Mouse (Mus musculus): ENCODE data around the gene Syne1. TPM values are rescaled to one million over a fixed set of nuclear protein-coding genes. Genes with fewer than 3 reads are reported as not detected.

The Syne1 gene
- total and polyA plus RNA-seq, 3 experiments, result 5.3 to 6.8 TPM; not detected in 1

DNA sequence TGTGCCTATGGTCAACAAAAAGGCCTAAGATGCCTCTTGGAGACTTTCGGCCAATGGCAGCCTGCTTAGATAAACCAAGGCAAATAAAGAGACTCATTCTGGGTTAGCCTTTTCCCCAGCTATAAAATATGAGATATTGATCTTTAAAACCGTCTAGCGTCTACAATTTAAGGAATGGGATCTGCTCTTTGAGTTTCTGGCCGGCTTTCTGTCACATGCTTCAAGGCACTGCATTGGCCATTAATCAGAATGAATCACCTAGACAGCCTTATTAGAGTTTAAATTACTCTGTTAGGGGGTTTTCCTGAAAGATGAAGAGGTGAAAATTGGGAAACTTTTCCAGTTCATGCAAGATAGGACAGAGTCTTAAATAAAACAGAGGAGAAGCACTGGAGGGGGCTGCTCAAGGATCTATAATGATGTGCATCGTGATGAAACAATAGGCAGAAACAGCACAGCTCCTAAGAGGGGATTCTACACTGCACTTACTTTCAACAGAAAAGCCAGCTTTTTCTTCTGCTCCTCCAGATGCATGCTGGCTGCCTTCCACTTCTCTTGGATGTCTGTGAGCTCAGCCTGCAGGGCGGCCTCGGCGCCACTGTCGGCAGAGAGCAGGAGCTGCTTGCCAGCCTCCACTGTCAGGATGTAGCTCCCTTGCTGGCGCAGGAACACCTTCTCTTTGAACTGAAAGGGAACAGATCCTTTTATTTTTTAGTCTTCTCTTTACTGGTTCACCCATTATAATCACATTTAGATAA is 454.1 kb downstream of the Syne1 start:
- H3K27me3 ChIP-seq (ENCODE audit: control insufficient read depth in 1 of 2, insufficient read depth in 2 of 2, low read length in 2 of 2), result no peaks in the 10 kb centered on the region
- TF ChIP-seq HCFC1 (IDR thresholded peaks at IDR 0.05; ENCODE audit: low read depth, low read length), result no peak
- no peak for TF ChIP-seq ZMIZ1 (IDR thresholded peaks at IDR 0.05; ENCODE audit: low read depth, low read length)
- no peak for TF ChIP-seq POLR2AphosphoS2 (IDR thresholded peaks at IDR 0.05; ENCODE audit: low read length)
- no peak for TF ChIP-seq MXI1 (IDR thresholded peaks at IDR 0.05; ENCODE audit: low read depth, low read length)
- TF ChIP-seq RAD21 (IDR thresholded peaks at IDR 0.05; ENCODE audit: low read depth, low read length), result no peak
- no peak for TF ChIP-seq RCOR1 (IDR thresholded peaks at IDR 0.05; ENCODE audit: low read depth, low read length)
- no peak for TF ChIP-seq E2F4 (IDR thresholded peaks at IDR 0.05; ENCODE audit: borderline replicate concordance, low read depth, low read length)
- no peak for TF ChIP-seq JUND (IDR thresholded peaks at IDR 0.05; ENCODE audit: low read depth, low read length)
- TF ChIP-seq SIN3A (IDR thresholded peaks at IDR 0.05; ENCODE audit: low read length), result no peak
- DNase-seq (ENCODE audit: low read depth, low spot score), result no peak
- no peak overlapping the region for H3K9ac ChIP-seq (ENCODE audit: control insufficient read depth, low read depth, low read length, poor library complexity, severe bottlenecking)
- H3K79me2 ChIP-seq (ENCODE audit: control insufficient read depth, insufficient read depth, low read length, poor library complexity), result no peaks in the 10 kb centered on the region
- no peaks in the 10 kb centered on the region for H3K4me1 ChIP-seq (ENCODE audit: control insufficient read depth in 1 of 2, insufficient read depth in 2 of 2, low read length in 2 of 2)
- H3K36me3 ChIP-seq (ENCODE audit: control insufficient read depth in 1 of 2, insufficient read depth in 2 of 2, low read length in 2 of 2), result no peaks in the 10 kb centered on the region; a peak in 1 of 4 replicates
- H3K9me3 ChIP-seq (replicated peaks; ENCODE audit: insufficient read depth, low read length), result no peaks in the 10 kb centered on the region
- H3K4me3 ChIP-seq (ENCODE audit: control insufficient read depth in 1 of 2, insufficient read depth in 1 of 2, low read depth in 2 of 2, low read length in 2 of 2), result no peak overlapping the region
- H3K27ac ChIP-seq (ENCODE audit: control insufficient read depth, low read depth, low read length), result no peak overlapping the region

DNA sequence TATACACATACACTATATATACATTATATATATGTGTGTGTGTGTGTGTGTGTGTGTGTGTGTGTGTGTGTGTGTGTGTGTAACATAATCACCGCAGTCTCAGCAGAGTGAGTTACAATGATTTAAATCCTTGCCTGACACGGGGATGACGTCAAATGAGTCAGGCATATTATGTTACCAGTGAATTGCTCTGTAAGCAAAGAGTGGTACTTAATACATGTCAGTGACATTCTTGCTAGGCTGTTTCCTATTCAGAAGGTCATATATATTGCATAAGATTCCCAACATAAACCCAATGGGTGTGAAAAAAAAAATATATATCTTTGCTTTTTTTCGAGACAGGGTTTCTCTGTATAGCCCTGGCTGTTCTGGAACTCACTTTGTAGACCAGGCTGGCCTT is 462.1 kb downstream of the Syne1 start:
- DNase-seq (ENCODE audit: low read depth, low spot score), result no peak
- no peak overlapping the region for H3K4me3 ChIP-seq (ENCODE audit: control insufficient read depth in 1 of 2, insufficient read depth in 1 of 2, low read depth in 2 of 2, low read length in 2 of 2)
- TF ChIP-seq UBTF (IDR thresholded peaks at IDR 0.05; ENCODE audit: borderline replicate concordance, insufficient read depth, low read depth, low read length) (no peak), JUND (IDR thresholded peaks at IDR 0.05; ENCODE audit: low read depth, low read length) (no peak), CHD1 (IDR thresholded peaks at IDR 0.05; ENCODE audit: low read depth, low read length) (no peak), TCF12 (IDR thresholded peaks at IDR 0.05; ENCODE audit: low read depth, low read length) (no peak), KAT2A (conservative IDR thresholded peaks at IDR 0.05; ENCODE audit: low read depth, low read length) (no peak), MXI1 (IDR thresholded peaks at IDR 0.05; ENCODE audit: low read depth, low read length) (no peak), CHD2 (IDR thresholded peaks at IDR 0.05; ENCODE audit: low read length) (no peak), MYC (IDR thresholded peaks at IDR 0.05; ENCODE audit: low read depth, low read length) (no peak), MYB (IDR thresholded peaks at IDR 0.05; ENCODE audit: low read depth, low read length) (no peak), ELF1 (IDR thresholded peaks at IDR 0.05; ENCODE audit: low read depth, low read length) (no peak), USF2 (IDR thresholded peaks at IDR 0.05; ENCODE audit: borderline replicate concordance in 1 of 2, insufficient read depth in 1 of 2, low read depth in 1 of 2, low read length in 2 of 2) (no peak)
- H3K9me3 ChIP-seq (replicated peaks; ENCODE audit: insufficient read depth, low read length), result no peaks in the 10 kb centered on the region
- H3K27ac ChIP-seq (ENCODE audit: control insufficient read depth, low read depth, low read length), result no peak overlapping the region
- H3K36me3 ChIP-seq (ENCODE audit: control insufficient read depth in 1 of 2, insufficient read depth in 2 of 2, low read length in 2 of 2), result no peaks in the 10 kb centered on the region
- no peaks in the 10 kb centered on the region; a peak in 1 of 4 replicates for H3K4me1 ChIP-seq (ENCODE audit: control insufficient read depth in 1 of 2, insufficient read depth in 2 of 2, low read length in 2 of 2)
- H3K27me3 ChIP-seq (ENCODE audit: control insufficient read depth in 1 of 2, insufficient read depth in 2 of 2, low read length in 2 of 2), result no peaks in the 10 kb centered on the region
- no peak overlapping the region for H3K9ac ChIP-seq (ENCODE audit: control insufficient read depth, low read depth, low read length, poor library complexity, severe bottlenecking)
- H3K79me2 ChIP-seq (ENCODE audit: control insufficient read depth, insufficient read depth, low read length, poor library complexity), result no peaks in the 10 kb centered on the region

Data from MEL (cell line).